Mouse (Mus musculus) erythroblast, embryonic 14.5 days (primary cell): ENCODE measurements around the gene Zfp988. TPM values are rescaled to one million over a fixed set of nuclear protein-coding genes. Genes with fewer than 3 reads are reported as not detected.
"Not testable (repeated sequence)": the region's sequence is repeated elsewhere in the genome, so short reads cannot be mapped to it uniquely, and the experiment has no call there.

Experiments used
- H3K27me3 ChIP-seq: 2 replicates; pipeline ENCODE4 v1.6.1; 2012; ENCODE audit warnings: inconsistent platforms; ENCODE audit not compliant: control insufficient read depth
- H3K36me3 ChIP-seq: 2 replicates; pipeline ENCODE4 v1.6.1; 2012; ENCODE audit warnings: mild to moderate bottlenecking, inconsistent platforms; ENCODE audit not compliant: control insufficient read depth
- H3K4me1 ChIP-seq: 2 replicates; pipeline ENCODE4 v1.6.1; 2012; ENCODE audit warnings: inconsistent platforms; ENCODE audit not compliant: control insufficient read depth
- H3K4me3 ChIP-seq: replicated peaks from 2 replicates; pipeline ENCODE3; 2012; ENCODE audit warnings: moderate library complexity, mild to moderate bottlenecking, inconsistent platforms
- H3K9me3 ChIP-seq: 2 replicates; pipeline ENCODE4 v1.6.1; 2012; ENCODE audit warnings: low read length, inconsistent platforms, mixed read lengths; ENCODE audit not compliant: control insufficient read depth
- GATA1 ChIP-seq: IDR thresholded peaks from 2 replicates; pipeline ENCODE4 v1.6.1; 2012; ENCODE audit warnings: low read length, inconsistent platforms, mixed read lengths
- TAL1 ChIP-seq: IDR thresholded peaks from 3 replicates; pipeline ENCODE4 v1.6.1; 2012; ENCODE audit warnings: low read length, inconsistent platforms, mixed read lengths
- polyA plus RNA-seq: library from polyadenylated mRNA; stranded (reverse); fragments of >175 nt; gene quantifications from 2 replicates; pipeline ENCODE4 v1.2.3, GENCODE M21; 2012

The Zfp988 gene
- polyA plus RNA-seq, 1 experiment, result not detected

- not testable (repeated sequence) for H3K4me1 ChIP-seq, H3K4me3 ChIP-seq, H3K36me3 ChIP-seq, H3K27me3 ChIP-seq
- peaks cover 28% of the 10 kb centered on the region for H3K9me3 ChIP-seq
Measured at GRCm38 (mm10) chr4:147337520-147337919, 32.0 kb downstream of the Zfp988 start.

GRCm38 (mm10) chr4:147338032-147338610, 32.6 kb downstream of the Zfp988 start:
- H3K9me3 ChIP-seq, result peaks cover 31% of the 10 kb centered on the region
- H3K4me1 ChIP-seq, result no peaks in the 10 kb centered on the region
- no peaks in the 10 kb centered on the region for H3K36me3 ChIP-seq
- no peak overlapping the region for H3K4me3 ChIP-seq
- H3K27me3 ChIP-seq, result no peaks in the 10 kb centered on the region
- TF ChIP-seq GATA1, result no peak
- TF ChIP-seq TAL1, result no peak

- H3K4me1 ChIP-seq, H3K36me3 ChIP-seq, H3K27me3 ChIP-seq, H3K4me3 ChIP-seq: not testable (repeated sequence)
- peaks cover 37% of the 10 kb centered on the region for H3K9me3 ChIP-seq
Measured at GRCm38 (mm10) chr4:147338706-147339105, 33.2 kb downstream of the Zfp988 start.

GRCm38 (mm10) chr4:147339601-147340219, 34.2 kb downstream of the Zfp988 start:
- not testable (repeated sequence) for H3K4me1 ChIP-seq, H3K27me3 ChIP-seq, H3K36me3 ChIP-seq, H3K4me3 ChIP-seq
- H3K9me3 ChIP-seq, result peaks cover 37% of the 10 kb centered on the region

GRCm38 (mm10) chr4:147340236-147340635, 34.8 kb downstream of the Zfp988 start:
- peaks cover 37% of the 10 kb centered on the region for H3K9me3 ChIP-seq
- H3K4me3 ChIP-seq, H3K27me3 ChIP-seq, H3K36me3 ChIP-seq, H3K4me1 ChIP-seq: not testable (repeated sequence)

- peaks cover 32% of the 10 kb centered on the region for H3K9me3 ChIP-seq
- H3K36me3 ChIP-seq, H3K27me3 ChIP-seq, H3K4me3 ChIP-seq, H3K4me1 ChIP-seq: not testable (repeated sequence)
Measured at GRCm38 (mm10) chr4:147340876-147341275, 35.4 kb downstream of the Zfp988 start.

- not testable (repeated sequence) for H3K4me1 ChIP-seq, H3K4me3 ChIP-seq, H3K36me3 ChIP-seq, H3K27me3 ChIP-seq
- H3K9me3 ChIP-seq, result peaks cover 19% of the 10 kb centered on the region
Measured at GRCm38 (mm10) chr4:147343042-147343908, 37.8 kb downstream of the Zfp988 start.

- not testable (repeated sequence) for H3K4me1 ChIP-seq, H3K27me3 ChIP-seq, H3K4me3 ChIP-seq, H3K36me3 ChIP-seq
- peaks cover 19% of the 10 kb centered on the region for H3K9me3 ChIP-seq
Measured at GRCm38 (mm10) chr4:147345061-147345554, 39.6 kb downstream of the Zfp988 start.

GRCm38 (mm10) chr4:147346361-147347035, 41.0 kb downstream of the Zfp988 start:
- H3K36me3 ChIP-seq, H3K4me3 ChIP-seq, H3K4me1 ChIP-seq, H3K27me3 ChIP-seq: not testable (repeated sequence)
- H3K9me3 ChIP-seq, result peaks cover 24% of the 10 kb centered on the region

GRCm38 (mm10) chr4:147347300-147347699, 41.8 kb downstream of the Zfp988 start:
- H3K9me3 ChIP-seq, result peaks cover 24% of the 10 kb centered on the region
- H3K36me3 ChIP-seq, H3K4me3 ChIP-seq, H3K27me3 ChIP-seq, H3K4me1 ChIP-seq: not testable (repeated sequence)

- not testable (repeated sequence) for H3K4me3 ChIP-seq, H3K4me1 ChIP-seq, H3K36me3 ChIP-seq, H3K27me3 ChIP-seq
- peaks cover 26% of the 10 kb centered on the region for H3K9me3 ChIP-seq
Measured at GRCm38 (mm10) chr4:147347880-147348279, 42.4 kb downstream of the Zfp988 start.

- peaks cover 21% of the 10 kb centered on the region for H3K9me3 ChIP-seq
- not testable (repeated sequence) for H3K27me3 ChIP-seq
Measured at GRCm38 (mm10) chr4:147348401-147348800, 42.9 kb downstream of the Zfp988 start.

GRCm38 (mm10) chr4:147348906-147349686, 43.6 kb downstream of the Zfp988 start:
- H3K36me3 ChIP-seq, H3K4me1 ChIP-seq, H3K27me3 ChIP-seq, H3K4me3 ChIP-seq: not testable (repeated sequence)
- H3K9me3 ChIP-seq, result peaks cover 17% of the 10 kb centered on the region

More at GRCm38 (mm10) chr4:147348401-147348800, 42.9 kb downstream of the Zfp988 start:
- H3K4me1 ChIP-seq, H3K4me3 ChIP-seq, H3K36me3 ChIP-seq: not testable (repeated sequence)
